Mouse (Mus musculus): Measurements from ENCODE around the gene Atf4.

The Atf4 gene

GRCm38 (mm10) chr15:80254847-80255645 lies at the start of gene Atf4:
TSS of gene Atf4 (plus strand) at chr15:80255184.
- DNase-seq = peak; percentile 99

GRCm38 (mm10) chr15:80206057-80206565 lies 48.9 kb upstream of the Atf4 start:
- DNase-seq = no peak

- no peak for DNase-seq
Observed at GRCm38 (mm10) chr15:80208446-80208845, 46.5 kb upstream of the Atf4 start.

DNA sequence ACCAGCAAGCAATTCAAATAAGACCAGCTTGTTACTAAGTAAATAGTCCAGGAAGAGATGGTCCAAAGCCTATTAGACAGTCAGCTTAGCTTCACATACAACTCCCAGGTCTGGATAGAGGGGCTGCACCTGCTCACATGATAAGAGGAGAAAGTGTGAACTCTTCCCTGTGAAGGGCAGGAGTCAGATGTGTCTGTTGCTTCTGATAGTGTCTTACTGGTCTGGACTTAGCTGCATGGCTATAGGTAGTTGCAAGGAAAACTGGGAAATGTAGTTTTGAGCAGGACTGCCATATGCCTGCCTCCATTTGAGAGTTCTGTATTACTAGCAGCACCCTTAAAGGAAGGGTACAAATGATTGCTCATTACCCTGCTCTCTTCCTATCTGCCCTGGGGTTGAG lies 41.3 kb upstream of the Atf4 start:
- DNase-seq = no peak

DNA sequence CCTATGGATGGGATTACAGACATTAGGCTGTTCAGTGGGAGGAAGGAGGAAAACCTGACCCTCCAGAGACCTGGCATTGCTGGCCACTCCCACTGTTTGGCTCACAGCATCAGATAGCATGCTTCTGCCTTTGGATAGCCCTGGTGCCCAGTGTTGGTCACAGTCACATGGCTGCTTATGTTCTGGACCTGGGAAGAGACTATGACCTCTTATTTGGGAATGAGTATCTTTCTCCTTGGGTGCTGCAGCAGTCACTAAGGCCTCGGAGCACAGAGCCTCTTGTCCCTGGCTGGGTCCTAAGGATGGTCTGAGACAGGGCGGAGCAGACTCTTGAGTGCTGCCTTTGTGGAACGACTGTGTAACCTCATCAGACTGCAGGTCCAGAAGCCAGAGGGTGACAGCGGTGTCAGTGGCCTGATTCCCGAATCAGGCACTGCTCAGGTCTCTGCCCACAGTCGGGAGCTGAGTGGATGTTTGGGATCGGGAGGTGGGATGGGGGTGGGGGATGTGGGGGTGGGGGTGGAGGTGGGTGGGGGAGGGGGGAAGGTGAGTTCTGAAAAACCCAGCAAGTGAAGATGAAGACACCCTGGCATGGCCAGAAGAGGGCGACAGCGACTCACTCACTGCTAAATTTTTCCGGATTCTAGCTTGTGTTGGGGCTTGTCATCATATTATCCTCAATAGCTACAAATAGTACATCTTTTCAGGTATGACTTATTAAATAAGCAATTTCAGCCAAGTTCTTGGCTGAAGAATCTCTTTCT lies 39.1 kb upstream of the Atf4 start:
- peak; percentile 52 for DNase-seq

- DNase-seq = no peak
Observed at GRCm38 (mm10) chr15:80216480-80216820, 38.5 kb upstream of the Atf4 start.

DNA sequence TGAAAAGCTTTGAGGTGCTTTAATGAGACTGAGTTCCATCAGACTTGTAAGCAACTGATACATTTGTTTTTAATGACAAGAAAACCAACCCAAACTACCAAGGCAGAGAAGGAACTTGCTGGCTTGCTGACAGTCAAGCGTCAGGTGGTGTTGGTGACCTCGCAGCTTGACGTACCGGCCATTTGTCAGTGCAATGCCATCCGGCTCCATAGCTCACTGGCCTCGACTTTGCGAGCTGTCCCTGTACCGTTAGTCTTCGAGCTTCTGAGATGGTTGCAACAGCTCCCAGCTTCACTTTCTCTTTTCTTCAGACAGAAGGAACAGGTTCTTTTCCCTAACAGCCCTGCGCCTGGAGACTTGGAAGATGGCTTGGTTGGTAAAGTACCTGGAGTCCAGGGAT lies 37.5 kb upstream of the Atf4 start:
- no peak for DNase-seq

GRCm38 (mm10) chr15:80219211-80219610 lies 35.8 kb upstream of the Atf4 start:
- DNase-seq = peak; percentile 40

GRCm38 (mm10) chr15:80219705-80220657 lies 35.0 kb upstream of the Atf4 start:
- no peak for DNase-seq

DNA sequence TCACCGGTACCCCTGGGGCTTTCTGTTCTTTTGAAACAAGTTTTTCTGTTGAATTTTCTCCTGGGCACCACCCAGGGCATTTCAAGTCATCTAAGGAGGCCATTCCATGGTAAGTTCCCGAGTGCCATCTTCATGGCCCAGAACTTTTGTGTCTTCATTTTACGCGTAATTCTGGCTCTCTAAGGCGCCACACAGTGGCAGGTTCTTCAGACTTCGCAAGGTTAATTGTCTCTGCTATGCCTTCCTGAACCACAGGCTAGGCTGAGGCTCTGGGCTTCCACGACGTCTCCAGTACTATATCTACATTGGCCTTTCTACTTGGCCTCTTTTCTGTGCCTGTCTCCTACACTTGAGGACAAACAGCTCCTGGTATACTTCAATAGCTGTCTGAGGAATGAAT lies 34.0 kb upstream of the Atf4 start:
- DNase-seq = no peak

DNA sequence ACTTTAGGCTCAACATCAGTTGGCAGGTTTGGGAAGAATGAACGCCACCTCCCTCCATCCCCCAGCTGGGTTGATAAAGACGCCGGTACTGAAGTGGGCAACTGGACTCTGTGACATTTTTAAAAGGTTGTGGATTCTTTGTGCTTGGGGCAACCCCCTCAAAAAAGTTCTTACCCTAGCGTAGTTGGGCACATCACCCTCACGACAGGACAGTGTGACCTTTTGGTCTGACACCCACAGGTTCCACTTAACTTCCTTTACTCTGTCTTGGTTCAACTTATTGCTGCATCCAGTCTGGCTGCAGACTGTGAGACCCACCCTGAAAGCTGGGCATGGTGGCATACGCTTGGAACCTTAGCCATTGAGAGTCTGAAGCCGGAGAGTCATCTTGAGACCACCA lies 31.2 kb upstream of the Atf4 start:
- DNase-seq = no peak

DNA sequence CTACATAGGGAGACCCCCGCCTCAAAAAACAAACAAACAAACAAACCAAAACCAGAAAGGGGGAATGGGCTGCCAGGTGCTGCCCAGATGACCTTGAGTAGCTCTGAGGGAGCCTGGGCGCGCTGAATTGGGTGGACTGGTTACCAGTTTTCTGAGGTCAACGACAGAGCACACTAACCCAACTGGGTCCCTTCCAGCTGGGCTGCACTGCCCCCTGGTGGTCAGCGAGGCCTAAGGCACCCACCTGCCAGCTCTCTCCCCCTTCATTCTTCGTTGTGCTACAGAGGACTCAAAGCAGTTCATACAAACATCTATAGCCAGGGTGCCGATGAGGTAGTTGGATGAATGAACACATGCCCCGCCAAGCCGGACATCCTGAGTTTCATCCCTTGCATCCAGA lies 29.8 kb upstream of the Atf4 start:
- peak; percentile 72 for DNase-seq

DNA sequence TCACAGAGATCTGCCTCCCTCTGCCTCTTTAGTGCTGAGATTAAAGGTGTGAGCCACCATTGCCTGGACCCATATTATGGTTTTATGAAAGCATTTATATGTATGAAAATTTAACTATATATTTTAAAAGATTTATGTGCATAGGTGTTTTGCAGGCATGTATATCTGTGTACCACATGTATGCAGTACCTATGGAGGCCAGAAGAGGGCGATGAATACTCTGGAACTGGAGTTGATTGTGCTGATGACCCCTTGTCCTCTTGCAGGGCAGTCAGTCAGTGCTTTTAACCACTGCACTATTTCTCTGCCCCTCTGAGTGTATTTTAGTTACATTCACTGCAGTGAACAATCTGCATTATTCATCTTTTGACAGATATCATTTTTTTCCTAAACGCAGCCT lies 29.2 kb upstream of the Atf4 start:
- peak; percentile 90 for DNase-seq

GRCm38 (mm10) chr15:80228071-80228800 lies 26.7 kb upstream of the Atf4 start:
- DNase-seq = no peak

DNA sequence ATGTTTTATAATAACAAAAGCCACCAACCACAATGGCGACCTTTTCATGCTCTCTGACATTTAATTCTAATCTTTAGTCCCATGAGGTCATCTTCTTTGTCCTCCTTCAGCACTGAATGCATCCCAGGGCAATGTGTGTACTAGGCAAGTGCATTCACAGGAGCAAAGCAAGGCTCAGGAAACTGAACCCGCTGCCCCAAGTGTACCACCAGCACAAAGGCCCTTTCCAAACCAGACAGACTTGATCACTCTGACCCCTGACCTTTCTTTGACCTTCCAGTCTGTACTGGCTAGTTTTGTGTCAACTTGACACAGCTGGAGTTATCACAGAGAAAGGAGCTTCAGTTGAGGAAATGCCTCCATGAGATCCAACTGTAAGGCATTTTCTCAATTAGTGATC lies 22.7 kb upstream of the Atf4 start:
- no peak for DNase-seq

GRCm38 (mm10) chr15:80233053-80233452 lies 21.9 kb upstream of the Atf4 start:
- DNase-seq = no peak

GRCm38 (mm10) chr15:80233733-80234509 lies 21.1 kb upstream of the Atf4 start, which contains the start of gene Mief1:
TSS of gene Mief1 (plus strand) at chr15:80234018.
- DNase-seq = peak; percentile 99

GRCm38 (mm10) chr15:80235535-80235934 lies 19.4 kb upstream of the Atf4 start, which contains the start of gene AC140267.1:
TSS of gene AC140267.1 (plus strand) at chr15:80235835.
- DNase-seq = no peak

DNA sequence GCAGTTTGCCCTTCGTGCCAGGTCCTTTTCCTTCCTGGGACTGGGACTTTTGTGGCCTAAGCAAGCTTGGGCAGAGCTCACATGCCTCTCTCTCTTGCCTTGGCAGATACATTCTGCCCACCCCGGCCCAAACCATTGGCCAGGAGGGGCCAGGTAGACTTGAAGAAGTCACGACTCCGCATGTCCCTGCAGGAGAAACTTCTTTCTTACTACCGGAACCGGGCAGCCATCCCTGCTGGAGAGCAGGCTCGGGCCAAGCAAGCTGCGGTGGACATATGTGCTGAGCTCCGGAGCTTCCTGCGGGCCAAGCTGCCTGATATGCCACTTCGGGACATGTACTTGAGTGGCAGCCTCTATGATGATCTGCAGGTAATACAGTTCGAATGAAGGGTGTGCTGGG lies 6.8 kb upstream of the Atf4 start:
- DNase-seq = no peak

GRCm38 (mm10) chr15:80248596-80248995 lies 6.4 kb upstream of the Atf4 start:
- DNase-seq = no peak

- no peak for DNase-seq
Observed at GRCm38 (mm10) chr15:80249672-80250071, 5.3 kb upstream of the Atf4 start.
